Mouse (Mus musculus) heart, postnatal 4 days (tissue): ENCODE data around the gene Helb. TPM values are rescaled to one million over a fixed set of nuclear protein-coding genes. Genes with fewer than 3 reads are reported as not detected.

Source experiments
- DNase-seq: peaks from one replicate; pipeline ENCODE4 v3.0.0; 2021
- total RNA-seq, 2 experiments: library from RNA; stranded (reverse); gene quantifications; 2 replicates each; pipeline ENCODE4 v1.2.3; 2021

The Helb gene
- total RNA-seq, 2 experiments from 2014 or later: 10.5 to 11.7 TPM

GRCm38 (mm10) chr10:120092548-120092947 lies 20.2 kb downstream of the Helb start:
- DNase-seq: no peak

- no peak for DNase-seq
Measured at GRCm38 (mm10) chr10:120077850-120078249, 34.9 kb downstream of the Helb start.

DNA sequence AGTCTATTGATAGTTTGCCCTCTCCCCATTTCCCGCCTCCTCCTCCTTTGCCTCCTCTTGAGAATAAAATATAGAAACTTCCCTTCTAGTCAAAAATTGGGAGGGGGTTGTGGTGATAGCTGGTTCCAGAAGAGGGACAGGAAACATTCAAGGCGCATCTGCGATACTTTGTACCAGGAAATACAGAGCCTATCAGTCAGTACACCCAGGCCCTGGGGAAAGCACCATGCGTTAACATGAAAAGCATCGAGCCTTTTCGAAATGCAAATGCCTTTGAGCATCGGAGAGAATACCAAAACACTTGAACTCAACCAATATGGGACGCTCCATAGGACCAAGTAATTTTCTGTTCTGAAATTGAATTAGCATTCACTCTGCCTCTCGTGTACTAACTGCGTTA lies 46.5 kb downstream of the Helb start:
- no peak for DNase-seq

- peak; percentile 70 for DNase-seq
Measured at GRCm38 (mm10) chr10:120064424-120064823, 48.4 kb downstream of the Helb start.

DNA sequence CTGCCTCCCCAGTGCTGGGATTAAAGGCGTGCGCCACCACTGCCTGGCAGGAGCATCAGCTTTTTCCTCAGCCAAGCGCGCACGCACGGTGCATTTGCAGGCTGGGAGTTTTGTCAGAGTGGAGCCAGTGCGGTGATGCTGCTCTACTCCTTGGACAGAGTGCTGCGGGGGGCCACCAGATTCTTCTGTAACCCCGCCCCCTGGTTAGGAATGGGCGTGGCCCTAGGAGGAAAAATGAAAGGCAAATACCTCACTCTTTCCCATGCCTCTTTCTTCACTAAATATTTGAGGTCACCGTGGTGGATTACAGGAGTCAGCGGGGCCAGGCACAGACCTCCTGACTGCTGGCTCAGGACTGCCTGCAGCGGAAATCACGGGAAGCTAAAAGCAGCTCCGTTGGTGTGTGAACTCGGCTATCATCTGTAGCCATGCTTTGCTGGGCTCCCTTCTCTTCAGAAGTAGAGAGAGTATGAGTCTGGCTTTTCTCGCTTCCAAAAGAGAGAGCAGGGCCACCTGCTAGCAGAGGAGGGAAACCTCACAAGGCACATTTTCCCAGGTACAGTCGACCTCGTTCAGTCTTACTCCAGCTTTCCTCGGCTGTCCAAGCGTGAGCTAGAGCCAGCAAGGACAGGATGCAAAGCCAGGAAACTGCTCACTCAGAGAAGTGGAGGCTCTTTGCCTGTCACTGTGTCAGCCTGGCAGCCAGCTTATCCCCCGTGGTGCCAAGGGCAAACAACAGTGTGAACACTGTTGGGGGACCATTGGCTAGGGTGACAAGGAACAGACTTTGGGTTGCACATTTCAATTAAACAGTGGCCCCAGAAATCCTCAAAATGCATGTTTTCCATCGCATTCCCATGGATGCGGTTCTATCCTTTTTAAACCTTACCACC lies 51.3 kb downstream of the Helb start:
- DNase-seq: no peak

DNA sequence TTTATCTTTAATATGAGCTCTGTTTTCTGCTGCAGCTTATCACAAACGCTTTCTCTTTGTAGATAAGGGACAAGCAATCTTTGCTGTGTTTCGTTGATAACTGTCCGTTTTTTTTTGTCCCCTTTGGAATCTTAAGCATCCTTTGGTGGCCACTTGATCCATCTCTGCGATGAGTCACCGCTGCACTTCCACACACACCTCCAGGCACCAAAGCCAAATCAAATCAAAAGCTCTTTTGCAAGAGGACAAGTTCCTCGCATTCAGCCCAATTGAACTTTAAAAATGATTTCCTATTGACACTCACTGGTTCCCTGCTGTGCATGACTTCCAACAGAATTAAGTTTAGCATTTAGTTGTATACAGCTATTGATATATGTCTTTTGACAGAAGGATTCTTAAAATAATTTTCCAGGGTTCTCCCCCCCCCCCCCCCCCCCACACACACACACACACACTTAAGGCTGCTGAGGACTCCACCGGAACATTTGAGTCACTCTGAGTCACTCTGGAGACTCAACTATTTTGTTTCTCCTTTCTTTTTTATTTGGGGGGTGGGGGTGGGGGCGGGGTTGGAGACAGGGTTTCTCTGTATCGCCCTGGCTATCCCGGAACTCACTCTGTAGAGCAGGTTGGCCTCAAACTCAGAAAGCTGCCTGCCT lies 52.1 kb downstream of the Helb start:
- no peak for DNase-seq

GRCm38 (mm10) chr10:120044714-120045234 lies 68.0 kb downstream of the Helb start:
- DNase-seq: no peak

DNA sequence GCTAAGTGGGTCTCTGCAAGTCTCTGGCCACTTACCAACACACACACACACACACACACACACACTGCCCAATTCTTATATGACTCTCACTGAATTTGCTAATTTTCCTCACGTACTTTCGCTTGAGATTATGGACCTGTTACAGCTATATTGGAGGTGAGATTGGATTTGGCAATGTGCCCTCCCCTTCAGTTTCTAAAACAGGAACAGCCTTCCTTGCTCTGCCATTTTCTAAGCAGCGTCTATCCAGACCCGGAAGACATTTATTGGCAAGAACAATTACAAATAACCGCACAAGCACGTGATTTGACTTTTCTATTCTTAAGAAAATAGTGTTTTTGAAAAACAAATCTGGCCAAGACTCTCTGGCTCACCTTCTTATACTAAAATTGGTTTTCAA lies 68.5 kb downstream of the Helb start:
- DNase-seq: no peak

DNA sequence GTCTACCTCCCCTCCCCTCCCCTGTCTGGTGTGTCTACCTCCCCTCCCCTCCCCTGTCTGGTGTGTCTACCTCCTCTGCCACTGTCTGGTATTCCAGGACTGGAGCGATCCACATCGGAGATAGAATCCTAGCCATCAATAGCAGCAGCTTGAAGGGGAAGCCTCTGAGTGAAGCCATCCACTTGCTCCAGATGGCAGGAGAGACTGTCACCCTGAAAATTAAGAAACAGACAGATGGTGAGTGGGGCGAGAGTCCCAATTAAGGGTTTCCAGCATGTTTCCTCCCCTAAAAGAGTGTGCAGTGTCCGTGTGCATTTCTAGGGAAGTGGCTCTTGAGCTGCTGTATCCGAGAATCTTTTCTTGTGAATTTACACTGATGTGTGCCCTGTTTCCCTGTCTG lies 74.6 kb downstream of the Helb start:
- no peak for DNase-seq

GRCm38 (mm10) chr10:120035824-120036223 lies 77.0 kb downstream of the Helb start:
- no peak for DNase-seq

GRCm38 (mm10) chr10:120035211-120035733 lies 77.5 kb downstream of the Helb start:
- DNase-seq: no peak

GRCm38 (mm10) chr10:120033866-120034265 lies 78.9 kb downstream of the Helb start:
- no peak for DNase-seq

Other genes with a start within 250 kb of the Helb start
- gene Tmbim4, start 88.6 kb upstream of the Helb start, total RNA-seq: 10 to 100 TPM; 80.8 to 82.8 TPM
- gene Irak3, start 89.1 kb upstream of the Helb start, total RNA-seq: 1 to 10 TPM; 2.0 to 2.4 TPM
- gene Llph, start 114.1 kb upstream of the Helb start, total RNA-seq: 1 to 10 TPM; 9.1 to 9.8 TPM